Mouse (Mus musculus) c-Kit-negative CD71-positive TER-119-positive erythroid progenitor cells, embryonic 14.5 days (primary cell): ENCODE data around the gene Adgrf5.
"Not testable (repeated sequence)": the region's sequence is repeated elsewhere in the genome, so short reads cannot be mapped to it uniquely, and the experiment has no call there.

Source experiments
- DNase-seq: peaks from one replicate; pipeline ENCODE4 v3.0.0-alpha.2; 2013; ENCODE audit warnings: low read depth, low spot score

Adgrf5 gene

GRCm38 (mm10) chr17:43359826-43360619 is at the start of gene Adgrf5:
Gene Adgrf5 (plus strand): TSS chr17:43360451.
- no peak for DNase-seq

DNA sequence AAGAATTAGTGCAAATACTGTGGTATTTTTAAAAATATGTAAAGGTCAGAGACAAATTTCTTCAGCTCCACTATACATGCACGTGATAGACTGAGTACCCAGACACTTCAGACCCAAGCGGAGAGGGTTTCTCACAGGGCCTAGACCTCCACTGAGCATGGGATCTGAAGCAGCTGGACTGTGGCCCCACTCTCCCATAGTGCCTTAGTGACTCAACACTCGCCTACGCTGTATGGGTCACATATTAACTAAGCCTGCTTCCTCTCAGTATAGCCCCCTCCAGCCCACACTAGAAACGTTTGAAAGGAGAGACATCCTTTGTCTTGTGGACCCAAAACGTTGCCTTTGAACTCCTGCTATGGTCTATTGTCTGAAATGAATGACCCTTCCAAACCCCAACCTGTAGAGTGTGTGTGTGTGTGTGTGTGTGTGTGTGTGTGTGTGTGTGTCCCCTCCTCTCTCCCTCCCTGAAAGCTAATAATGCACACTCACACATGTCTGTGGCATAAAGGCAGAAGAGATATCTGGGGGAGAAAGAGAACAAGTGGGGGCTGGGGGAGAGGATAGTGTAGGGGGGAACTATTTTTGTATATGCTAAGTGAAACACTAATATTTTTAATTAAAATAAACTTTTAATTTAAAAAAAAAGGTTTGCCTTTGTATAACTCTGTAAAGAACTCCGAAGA is 34.1 kb upstream of the Adgrf5 start:
- no peak for DNase-seq

DNA sequence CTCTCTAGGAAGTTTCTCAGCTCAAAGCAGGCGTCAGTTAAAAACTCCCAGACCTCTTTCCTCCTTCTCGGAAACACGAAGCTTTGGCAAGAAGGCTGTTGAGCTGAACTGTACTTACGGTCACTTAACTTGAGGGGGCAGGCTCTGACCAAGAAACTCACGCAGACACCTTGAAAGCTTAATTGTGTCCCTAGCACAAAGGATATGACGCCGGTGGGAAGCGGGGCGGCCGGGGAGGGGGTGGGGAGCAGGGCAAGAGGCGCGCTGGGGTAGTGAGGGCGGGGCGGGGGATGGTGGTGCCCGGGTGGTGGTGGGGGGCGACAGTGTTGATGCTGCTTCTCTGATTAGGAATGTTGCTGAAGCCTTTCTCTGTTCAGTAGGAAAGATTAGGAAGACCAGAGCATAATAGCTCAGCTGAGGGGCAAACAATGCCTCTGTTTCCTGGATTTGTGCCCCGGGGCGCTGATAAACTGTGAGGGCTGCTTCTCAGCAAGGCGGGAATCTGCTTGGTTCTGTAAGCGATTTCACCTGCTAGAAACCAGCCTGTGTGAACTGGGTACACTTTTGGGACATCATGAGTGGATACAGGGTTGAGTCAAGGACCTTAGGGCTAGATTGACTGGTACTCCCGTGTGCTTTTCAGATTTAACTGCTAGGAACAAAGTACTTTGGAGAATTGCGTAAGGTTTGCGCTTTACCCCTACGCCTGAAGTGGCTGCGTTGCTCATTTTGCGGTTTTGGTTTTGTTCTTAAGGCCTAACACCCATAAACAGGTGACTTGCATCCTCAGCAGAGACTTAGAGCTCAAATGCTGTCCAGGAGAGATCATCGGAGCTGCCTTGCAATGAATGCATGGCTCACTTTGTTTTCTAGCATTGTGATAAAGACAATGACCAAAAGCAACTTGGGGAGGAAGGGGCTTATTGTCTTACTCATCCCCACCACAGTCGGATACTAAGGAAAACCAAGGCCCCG is 33.2 kb upstream of the Adgrf5 start:
- DNase-seq: peak; percentile 31

DNA sequence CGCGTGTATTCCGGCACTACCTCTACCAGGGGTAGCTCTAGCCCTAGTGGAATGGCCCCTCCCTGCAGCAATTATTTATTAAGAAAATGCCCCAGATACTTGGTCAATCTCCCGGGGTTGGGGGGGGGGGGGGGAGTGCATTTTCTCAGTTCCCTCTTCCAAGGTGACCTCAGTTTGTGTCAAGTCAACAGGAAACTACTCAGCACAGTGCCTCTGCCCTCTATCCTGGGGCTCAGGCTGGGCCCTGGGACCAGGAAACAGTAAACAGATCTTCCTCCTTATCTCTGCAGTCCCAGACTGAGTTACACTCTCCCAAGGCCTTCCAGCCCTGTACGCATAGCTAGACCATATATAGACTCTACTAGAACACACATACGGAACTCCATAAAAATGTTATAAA is 32.4 kb upstream of the Adgrf5 start:
- DNase-seq: peak; percentile 36

DNA sequence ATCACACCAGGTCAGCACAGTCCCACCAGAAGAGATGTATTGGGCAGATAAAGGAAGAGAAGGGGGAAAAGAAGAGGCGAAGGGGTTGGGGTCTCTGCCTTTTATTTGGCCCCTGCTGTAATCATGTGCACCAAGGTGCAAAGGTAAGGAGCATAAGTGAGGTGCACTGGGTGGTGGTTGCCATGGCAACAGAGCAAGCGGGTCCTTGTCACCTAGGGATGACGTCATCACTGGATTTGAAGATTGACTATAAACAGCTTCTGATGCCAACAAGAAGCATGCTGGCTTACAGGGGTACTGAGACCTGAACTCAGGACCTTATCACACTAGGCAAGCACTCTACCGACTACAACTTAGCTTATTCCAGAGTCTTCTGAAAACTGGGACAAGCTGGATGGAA is 31.0 kb upstream of the Adgrf5 start:
- DNase-seq: peak; percentile 43

DNA sequence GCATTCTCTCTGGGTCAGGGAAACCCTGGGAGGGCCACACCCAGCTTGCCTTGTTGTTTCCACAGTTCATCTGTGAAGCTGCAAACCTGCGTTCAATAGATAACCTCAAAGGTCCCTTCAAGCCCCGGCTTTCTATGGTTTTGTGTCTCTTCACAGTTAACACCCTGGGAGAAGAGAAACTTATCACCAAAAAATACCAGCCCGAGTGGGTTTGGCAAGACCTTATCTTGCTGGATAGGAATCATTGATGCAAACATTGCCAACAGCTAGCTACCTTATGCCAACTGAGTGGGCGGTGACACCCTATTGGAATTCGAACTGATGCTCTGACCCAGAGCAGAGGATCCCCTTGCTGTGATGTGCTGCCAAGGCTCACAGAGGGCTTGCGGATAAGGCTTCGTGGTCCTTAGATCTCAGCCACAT is 30.5 kb upstream of the Adgrf5 start:
- DNase-seq: peak; percentile 55

- DNase-seq: no peak
Measured at GRCm38 (mm10) chr17:43332686-43333085, 27.6 kb upstream of the Adgrf5 start.

GRCm38 (mm10) chr17:43334074-43334473 is 26.2 kb upstream of the Adgrf5 start:
- no peak for DNase-seq

- DNase-seq: no peak
Measured at GRCm38 (mm10) chr17:43337643-43338042, 22.6 kb upstream of the Adgrf5 start.

DNA sequence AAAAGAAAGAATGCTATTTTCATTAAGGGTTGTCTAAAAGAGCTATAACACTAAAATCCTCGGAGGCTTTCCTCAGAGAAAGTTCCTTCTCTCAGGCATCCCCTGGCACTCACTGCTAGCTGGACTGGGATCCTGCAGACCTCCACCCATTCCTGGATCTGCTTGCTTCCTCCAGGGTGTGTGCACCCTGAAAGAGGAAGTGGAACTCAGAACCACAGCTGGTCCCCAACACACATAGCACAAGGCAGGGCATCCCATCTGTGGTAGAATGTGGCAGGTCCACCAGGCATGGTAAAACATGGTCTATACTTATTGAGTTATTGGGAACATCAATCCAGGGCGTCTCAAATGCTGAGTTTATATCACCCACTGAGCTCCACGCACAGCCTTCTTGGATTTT is 22.0 kb upstream of the Adgrf5 start:
- no peak for DNase-seq

- not testable (repeated sequence) for DNase-seq
Measured at GRCm38 (mm10) chr17:43346499-43346898, 13.8 kb upstream of the Adgrf5 start.

DNA sequence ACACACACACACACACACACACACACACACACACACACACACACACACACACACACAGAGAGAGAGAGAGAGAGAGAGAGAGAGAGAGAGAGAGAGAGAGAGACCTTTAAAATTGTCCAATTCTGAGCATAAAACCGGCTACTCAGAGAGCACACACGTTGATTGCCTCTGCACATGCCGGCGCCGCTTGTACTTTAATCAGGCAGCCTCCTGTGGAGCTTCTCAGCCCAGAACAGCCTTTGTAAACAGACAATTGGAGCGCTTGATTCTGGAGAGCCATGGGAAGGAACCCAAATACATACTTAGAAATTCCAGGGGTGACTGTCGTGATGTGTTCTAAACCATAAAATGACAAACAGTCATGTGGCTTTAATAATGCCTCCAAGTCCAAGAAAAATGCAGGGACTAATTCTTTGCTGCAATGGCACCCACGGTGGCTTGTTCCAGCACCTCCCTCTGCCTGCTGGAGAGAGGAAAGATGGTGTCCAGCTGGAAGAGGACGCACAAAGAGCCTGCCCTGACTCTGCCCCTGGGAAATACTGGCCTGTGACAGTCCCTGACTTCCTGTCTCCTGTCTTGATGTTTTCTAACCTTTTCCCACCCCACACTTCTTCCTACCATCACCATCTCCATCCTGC is 2.2 kb upstream of the Adgrf5 start:
- no peak for DNase-seq

DNA sequence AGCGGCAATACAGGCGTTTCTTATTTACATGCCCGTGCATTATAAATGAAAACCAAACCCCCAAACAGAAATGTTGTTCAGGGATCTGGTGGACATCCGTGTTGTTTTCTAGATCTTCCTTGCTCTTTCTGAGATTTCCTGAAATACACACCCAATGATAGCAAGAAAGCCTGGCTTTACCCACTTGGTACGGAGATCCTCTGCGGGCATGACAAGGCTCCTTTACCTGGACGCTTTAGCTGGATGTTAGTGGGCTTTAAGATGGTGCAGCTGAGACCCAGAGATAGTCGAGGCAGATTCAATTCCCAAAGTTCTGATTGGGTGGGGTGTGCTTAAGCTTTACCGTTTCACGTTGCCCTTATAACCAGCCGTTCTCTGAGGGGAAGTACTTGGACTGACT is 770 bp downstream of the Adgrf5 start:
- no peak for DNase-seq

- DNase-seq: no peak
Measured at GRCm38 (mm10) chr17:43362362-43362761, 2.1 kb downstream of the Adgrf5 start.

GRCm38 (mm10) chr17:43362881-43363280 is 2.6 kb downstream of the Adgrf5 start:
- DNase-seq: no peak

GRCm38 (mm10) chr17:43363921-43364320 is 3.7 kb downstream of the Adgrf5 start:
- DNase-seq: no peak

DNA sequence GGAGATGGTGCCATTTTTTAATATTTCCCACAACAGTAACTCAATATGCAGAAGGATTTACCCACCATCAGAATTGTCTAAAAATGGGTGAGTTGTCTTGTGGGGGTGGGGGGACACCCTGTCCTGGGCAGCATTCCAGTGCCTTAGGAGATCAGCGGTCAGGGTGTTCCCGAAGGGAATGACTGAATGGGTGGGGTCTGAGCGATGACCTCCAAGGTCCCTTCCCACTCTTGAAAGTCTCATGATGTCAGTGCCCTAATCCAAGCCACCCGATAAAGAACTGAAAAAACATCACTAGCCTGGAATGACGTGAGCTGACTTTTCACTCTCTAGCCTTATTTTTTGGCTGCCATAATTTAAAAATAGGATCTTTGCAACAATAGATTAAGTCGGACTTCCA is 5.0 kb downstream of the Adgrf5 start:
- DNase-seq: no peak

DNA sequence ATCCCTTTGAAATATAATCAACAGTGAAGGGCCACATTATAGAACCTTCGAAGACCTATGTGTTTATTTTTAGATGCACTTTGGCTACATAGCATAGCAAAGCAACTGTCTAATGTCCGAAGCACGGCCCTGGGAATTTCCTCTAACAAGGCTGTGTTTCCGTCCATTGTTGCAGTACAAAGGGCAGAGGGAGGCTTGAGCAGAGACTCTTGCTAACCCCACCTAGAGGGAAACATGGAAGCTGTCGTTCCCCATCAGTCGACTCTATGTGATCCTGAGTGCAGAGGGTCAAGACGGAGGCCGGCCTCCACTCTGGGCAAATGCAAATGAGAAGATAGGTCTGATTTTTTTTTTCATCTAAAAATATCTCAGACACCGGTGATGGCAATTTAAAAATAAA is 6.2 kb downstream of the Adgrf5 start:
- DNase-seq: no peak

GRCm38 (mm10) chr17:43368171-43368576 is 7.9 kb downstream of the Adgrf5 start:
- DNase-seq: no peak

DNA sequence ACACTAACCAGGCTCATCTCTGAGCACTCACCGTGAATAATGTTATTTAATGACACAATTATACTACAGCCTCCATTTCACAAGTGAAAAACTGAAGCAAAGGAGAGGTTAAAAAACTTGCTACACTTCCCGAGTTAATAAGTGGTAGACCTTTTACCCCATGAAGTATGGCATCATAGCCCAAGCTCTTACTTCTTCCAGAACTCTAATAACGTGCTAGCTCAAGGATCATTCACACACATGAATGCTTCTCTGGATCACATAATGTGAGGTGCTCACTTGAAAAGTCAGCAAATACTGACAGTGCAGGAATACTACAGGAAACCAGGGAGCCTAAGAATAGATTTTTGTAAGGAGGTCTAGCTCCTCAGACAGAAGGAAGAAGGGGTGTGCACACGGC is 12.4 kb downstream of the Adgrf5 start:
- no peak for DNase-seq

DNA sequence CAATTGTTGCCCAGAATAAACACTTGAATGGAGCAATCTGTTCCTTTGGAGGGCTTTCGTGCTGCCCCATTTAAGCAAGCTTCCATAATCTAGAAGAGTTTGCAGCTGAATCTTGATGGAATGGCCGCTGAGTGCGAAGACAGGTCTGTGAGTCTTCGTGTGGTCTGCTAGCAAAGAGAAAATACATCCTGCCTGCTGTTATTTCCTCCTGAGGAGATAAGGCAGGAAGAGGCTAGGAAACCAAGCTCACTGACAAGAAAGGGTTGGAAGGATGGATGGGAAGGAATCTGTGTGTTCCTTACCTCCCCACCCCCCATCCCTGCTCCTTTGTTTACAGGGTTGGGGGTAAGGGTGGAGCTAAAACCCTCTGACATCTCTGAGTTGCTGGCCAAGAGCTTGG is 13.8 kb downstream of the Adgrf5 start:
- no peak for DNase-seq
